Mouse (Mus musculus) thymus, adult 2 months (tissue): Measurements from ENCODE around the gene Ssh2.

Experiments used
- CTCF ChIP-seq: fragments of 200-500 bp; IDR thresholded peaks from 2 replicates; pipeline ENCODE4 v1.5.1; 2012; ENCODE audit warnings: mild to moderate bottlenecking, control low read depth, low read length, moderate library complexity, borderline replicate concordance; ENCODE audit not compliant: control insufficient read depth, poor library complexity, insufficient read depth; ENCODE audit errors: extremely low read depth
- POLR2A ChIP-seq: fragments of 200-500 bp; IDR thresholded peaks from 2 replicates; pipeline ENCODE4 v1.6.1; 2012; ENCODE audit warnings: mild to moderate bottlenecking, low read length, control low read depth, moderate library complexity; ENCODE audit not compliant: control insufficient read depth, poor library complexity, insufficient read depth; ENCODE audit errors: extremely low read depth

DNA sequence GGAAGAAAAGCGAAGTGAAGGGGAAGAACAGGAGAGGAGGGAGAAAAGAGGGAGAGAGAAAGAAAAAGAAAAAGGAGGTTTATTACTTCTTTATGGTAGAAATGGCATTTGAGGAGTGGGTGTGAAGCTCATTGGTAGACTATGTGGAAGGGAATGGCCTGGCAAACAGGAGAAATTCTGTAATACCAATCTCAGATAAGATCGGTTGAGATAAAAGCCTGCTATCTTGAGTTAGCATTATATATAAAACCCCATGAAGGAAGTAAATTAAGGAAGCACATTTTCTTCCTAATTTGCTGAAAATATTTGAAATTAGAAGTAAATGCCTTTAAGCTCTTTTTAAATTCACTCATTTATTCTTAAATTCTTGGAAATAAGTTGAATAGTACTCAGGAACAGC is 59.9 kb downstream of the Ssh2 start:
- TF ChIP-seq CTCF (no peak), POLR2A (no peak)
